Mouse (Mus musculus) C2C12 (cell line): Measurements from ENCODE around the gene Vmn1r86.

ENCODE experiments used
- CTCF ChIP-seq: IDR thresholded peaks from one replicate; pipeline ENCODE4 v1.5.1; 2011; ENCODE audit not compliant: control insufficient read depth, insufficient read depth, insufficient read length
- USF1 ChIP-seq: IDR thresholded peaks from one replicate; pipeline ENCODE4 v1.6.1; 2011; ENCODE audit warnings: low read depth, mild to moderate bottlenecking, control low read depth, moderate library complexity

DNA sequence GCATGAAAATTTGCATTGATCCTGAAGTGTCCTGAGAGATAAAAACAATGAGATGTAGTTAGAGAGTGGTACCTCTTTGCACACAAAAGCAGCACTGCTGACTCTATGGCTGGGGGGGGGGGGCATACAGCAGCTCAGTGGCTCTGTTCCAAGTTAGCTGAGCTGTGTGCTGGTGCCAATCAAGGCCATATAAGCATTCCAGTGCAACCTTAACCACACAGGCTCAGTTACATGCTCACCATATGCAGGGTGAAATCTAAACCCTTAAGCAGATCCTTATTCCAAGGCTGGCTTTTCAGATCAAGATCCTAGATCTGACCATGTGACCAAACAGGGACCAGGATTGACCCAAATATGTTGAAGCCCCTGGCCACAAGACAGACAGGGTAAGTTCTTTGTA lies 17.6 kb upstream of the Vmn1r86 start:
- TF ChIP-seq CTCF: no peak
- no peak for TF ChIP-seq USF1
